8 mouse cellular contexts compared by ENCODE assay signal in the genomic region with DNA sequence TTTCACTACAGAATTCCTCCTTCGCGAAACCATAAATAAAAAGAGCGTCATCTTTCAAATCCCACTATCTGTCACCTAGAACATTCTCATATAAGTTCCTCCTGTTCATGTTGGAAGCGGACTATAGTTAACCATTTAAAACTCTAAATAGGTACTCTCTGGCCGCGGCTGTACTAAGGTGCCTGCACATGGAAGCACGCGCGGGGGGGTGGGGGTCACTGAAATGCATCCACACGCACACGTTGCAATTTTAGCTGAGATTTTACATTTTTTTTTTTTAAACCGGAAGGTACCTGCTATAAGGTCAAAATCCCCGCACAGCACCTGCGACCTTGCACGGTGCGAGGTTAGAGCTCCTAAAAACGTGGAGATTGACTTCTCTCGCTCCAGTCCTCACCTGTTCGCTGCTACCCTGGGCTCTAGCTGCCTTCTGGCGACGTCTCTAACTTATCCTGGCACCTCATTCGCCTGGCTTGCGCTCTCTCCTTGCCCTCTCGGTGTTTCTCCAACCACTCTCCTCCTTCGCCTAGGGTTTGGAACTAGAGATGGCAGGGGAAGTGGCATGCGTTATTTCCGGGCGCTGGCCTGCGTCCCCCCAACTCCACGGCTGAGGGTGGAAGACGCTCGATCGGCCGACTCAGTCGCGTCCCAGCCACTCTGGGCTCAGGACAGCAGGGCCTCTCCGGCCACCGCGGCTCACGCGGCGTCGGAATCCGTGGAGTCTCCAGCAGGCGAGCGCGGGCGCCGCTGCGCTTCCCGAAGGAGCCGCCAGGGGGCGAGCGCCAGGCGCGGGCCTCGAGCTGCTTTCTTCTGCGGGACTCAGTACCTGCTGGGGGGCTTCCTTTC. TPM values are rescaled to one million over a fixed set of nuclear protein-coding genes. Genes with fewer than 3 reads are reported as not detected.
A peak's percentile ranks its signal among the peaks of the same experiment; 100 is the strongest.
DNase-seq lines count a peak whose midpoint lies in the region; ATAC-seq lines count a peak whose summit lies in the region.

No protein-coding gene starts in this region.

- H3K36me3 ChIP-seq in intestine, embryonic 16.5 days (ENCODE audit: control insufficient read depth, insufficient read depth, low read length): no peaks in the 10 kb centered on the region

- H3K4me3 ChIP-seq in intestine, embryonic 16.5 days (ENCODE audit: low read length): peak overlapping the region; percentile 88

- intact Hi-C loops in left cerebral cortex, postnatal 14 days (cut with DNase I): loop anchor here (5.0 to 10.0 kb wide), 5 partner anchors 416 to 606 kb away; no protein-coding TSS in a partner anchor

- ATAC-seq in intestine, embryonic 16.5 days: peak; percentile 23
- ATAC-seq in megakaryocyte progenitor cell, adult 5-6 weeks (replicated peaks; ENCODE audit: poor library complexity): peak; percentile 33

- peaks cover 4% of the 10 kb centered on the region; the same call in 1 of the 2 replicates for H3K4me1 ChIP-seq in intestine, embryonic 16.5 days (ENCODE audit: control insufficient read depth, insufficient read depth, low read length)

- peak; percentile 94 for DNase-seq in adrenal gland, adult 2 months
- peak; percentile 89 for DNase-seq in embryo, embryonic 11 days
- peak; percentile 89 for DNase-seq in gastrocnemius, postnatal 4 days (ENCODE audit: low spot score in 2 of 2)
- peak; percentile 87 to 94 for DNase-seq in left cerebral cortex, postnatal 14 days (ENCODE audit: low spot score in 2 of 2)
- peak; percentile 91 to 92 for DNase-seq in right cerebral cortex, postnatal 10 days (ENCODE audit: low spot score in 2 of 2)
- DNase-seq in urinary bladder, postnatal 10 days (ENCODE audit: low spot score): peak; percentile 54

- H3K9me3 ChIP-seq in intestine, embryonic 16.5 days (ENCODE audit: control insufficient read depth, low read length): no peaks in the 10 kb centered on the region

- WGBS in intestine, embryonic 16.5 days: under 1% methylated on average over 58 of the region's 58 CpGs

- H3K9ac ChIP-seq in intestine, embryonic 16.5 days (ENCODE audit: low read depth, low read length): peak overlapping the region; percentile 74

- peak overlapping the region; percentile 100 for H3K27ac ChIP-seq in intestine, embryonic 16.5 days (ENCODE audit: low read length)

- peak overlapping the region; percentile 87 for H3K4me2 ChIP-seq in intestine, embryonic 16.5 days (ENCODE audit: low read depth, low read length)

- H3K27me3 ChIP-seq in intestine, embryonic 16.5 days (replicated peaks; ENCODE audit: control insufficient read depth, insufficient read depth, low read length): no peaks in the 10 kb centered on the region

RNA-seq across cellular contexts. Expression of gene Spry2, which starts 1.9 kb away (rescaled TPM):
- 10 to 100 TPM; 31.3 to 40.0 TPM for total RNA-seq in adrenal gland, adult 2 months (2021)
- polyA plus RNA-seq in adrenal gland, adult 2 months (2012; rRNA removed): 11.7 and 12.7 TPM in 2 replicates
- total RNA-seq in gastrocnemius, postnatal 4 days (2021): 10 to 100 TPM; 65.9 to 67.3 TPM
- polyA plus RNA-seq in intestine, embryonic 16.5 days (2015; fragmentation: Nextera tagmentation; extraction: Ambion mirVana): 29.4 and 35.5 TPM in 2 replicates
- total RNA-seq in left cerebral cortex, postnatal 14 days (2021): 10 to 100 TPM; 76.6 to 90.0 TPM
- total RNA-seq in megakaryocyte progenitor cell, adult 5-6 weeks (2015): 11.6 and 16.3 TPM in 2 replicates
- total RNA-seq in megakaryocyte progenitor cell, adult 5-6 weeks (2017): 7.1 and 9.9 TPM in 2 replicates

Comparison
In these comparisons a context has a peak if more than half of its experiments do, and no peak if none do; other contexts are left out.
1. Peak in every context shown above with its lines: DNase-seq, ATAC-seq, H3K4me3 ChIP-seq and H3K27ac ChIP-seq.